In genomic region chr14:118321083-118321482, GRCm38 (mm10) we compare ENCODE assay signal across 39 mouse cellular contexts. TPM values are rescaled to one million over a fixed set of nuclear protein-coding genes. Genes with fewer than 3 reads are reported as not detected.
"Had no signal": no experiment of that assay in that cellular context is flagged by ENCODE, and none has a peak within 500 bp of the region (broad histone marks: within the 10 kb centered on the region; RNA-seq: fewer than 3 reads in every experiment).

No protein-coding gene starts in this region.

- H3K27ac ChIP-seq: gastrocnemius, adult 2 months; heart, embryonic 10.5 days; hindbrain, embryonic 10.5 days; hindbrain, embryonic 12.5 days; hindbrain, embryonic 14.5 days; intestine, embryonic 15.5 days; left cerebral cortex, adult 2 months; limb, embryonic 10.5 days; limb, embryonic 12.5 days; liver, embryonic 12.5 days had no signal

- ATAC-seq: hindbrain, embryonic 16.5 days; inflammation-experienced regulatory T-cells, adult 6 months; intestine, embryonic 15.5 days; intestine, postnatal 0 days; liver, embryonic 12.5 days had no signal

- H3K4me2 ChIP-seq: heart, embryonic 12.5 days; intestine, embryonic 15.5 days; limb, embryonic 12.5 days; liver, embryonic 12.5 days had no signal

- H3K9ac ChIP-seq: heart, embryonic 12.5 days; hindbrain, embryonic 12.5 days; hindbrain, embryonic 14.5 days; intestine, embryonic 15.5 days; limb, embryonic 12.5 days; liver, embryonic 12.5 days had no signal

- H3K36me3 ChIP-seq: heart, embryonic 10.5 days; heart, embryonic 12.5 days; hindbrain, embryonic 10.5 days; hindbrain, embryonic 12.5 days; intestine, embryonic 15.5 days; limb, embryonic 10.5 days; limb, embryonic 12.5 days; liver, embryonic 12.5 days had no signal

- DNase-seq: gastrocnemius, adult 2 months; gastrocnemius, postnatal 10 days; gastrocnemius, postnatal 25 days; heart, adult 18-20 months; heart, postnatal 10 days; heart, postnatal 4 days; kidney, adult 18-20 months; kidney, adult 8-10 months; kidney, postnatal 10 days; kidney, postnatal 25 days; layer of hippocampus, adult 9-11 months; liver had no signal

- H3K4me3 ChIP-seq: gastrocnemius, adult 2 months; heart, embryonic 10.5 days; heart, embryonic 12.5 days; hindbrain, embryonic 12.5 days; intestine, embryonic 15.5 days; left cerebral cortex, adult 2 months; limb, embryonic 10.5 days; limb, embryonic 12.5 days; liver, embryonic 12.5 days had no signal

- H3K4me1 ChIP-seq: heart, embryonic 10.5 days; intestine, embryonic 15.5 days; liver, embryonic 12.5 days had no signal

- H3K9me3 ChIP-seq: heart, embryonic 10.5 days; heart, embryonic 12.5 days; hindbrain, embryonic 10.5 days; hindbrain, embryonic 12.5 days; intestine, embryonic 15.5 days; limb, embryonic 10.5 days; limb, embryonic 12.5 days; liver, embryonic 12.5 days had no signal

RNA-seq across cellular contexts. Expression of gene Gm9376, which starts 54.3 kb away (rescaled TPM):
- total RNA-seq: gastrocnemius, adult 2 months; gastrocnemius, postnatal 10 days; gastrocnemius, postnatal 25 days; heart, adult 18-20 months; heart, adult 8-10 months; heart, postnatal 10 days; heart, postnatal 25 days; heart, postnatal 4 days; layer of hippocampus, adult 18-20 months; layer of hippocampus, adult 8-10 months; layer of hippocampus, postnatal 25 days; left cerebral cortex, adult 2 months; left cerebral cortex, postnatal 14 days; left cerebral cortex, postnatal 36 days had no signal
- polyA plus RNA-seq: gonadal fat pad, adult 2 months; heart, embryonic 10.5 days; heart, embryonic 12.5 days; heart, embryonic 14.5 days; heart, embryonic 16.5 days; hindbrain, embryonic 10.5 days; hindbrain, embryonic 12.5 days; hindbrain, embryonic 14.5 days; hindbrain, embryonic 16.5 days; inflammation-experienced regulatory T-cells, adult 6 months; intestine, embryonic 15.5 days; intestine, postnatal 0 days; kidney, embryonic 14.5 days; kidney, embryonic 16.5 days; large intestine, adult 2 months; limb, embryonic 10.5 days; limb, embryonic 12.5 days; limb, embryonic 14.5 days; liver, embryonic 12.5 days had no signal
